Mouse (Mus musculus) heart, postnatal 14 days (tissue): ENCODE data around the gene Gm21366. TPM values are rescaled to one million over a fixed set of nuclear protein-coding genes. Genes with fewer than 3 reads are reported as not detected.
"Not testable (repeated sequence)": the region's sequence is repeated elsewhere in the genome, so short reads cannot be mapped to it uniquely, and the experiment has no call there.

Experiments
- DNase-seq, 2 experiments: peaks; one replicate each; pipeline ENCODE4 v3.0.0; 2021 to 2022
- intact Hi-C: fragments of 180-260 bp; cut with DNase I; formaldehyde crosslinking; loops from one replicate; pipeline ENCODE4 v1.15.1; 2025
- long read RNA-seq, 2 experiments: library from polyadenylated mRNA; stranded (forward); transcript quantifications; one replicate each; pipeline ENCODE4 v2.0.0; 2021
- total RNA-seq, 2 experiments: library from RNA; stranded (reverse); gene quantifications; 2 replicates each; pipeline ENCODE4 v1.2.3; 2021

The Gm21366 gene
- not detected for total RNA-seq
- long read RNA-seq, experiment 1 = 0 reads
- long read RNA-seq, experiment 2 = 0 reads

DNA sequence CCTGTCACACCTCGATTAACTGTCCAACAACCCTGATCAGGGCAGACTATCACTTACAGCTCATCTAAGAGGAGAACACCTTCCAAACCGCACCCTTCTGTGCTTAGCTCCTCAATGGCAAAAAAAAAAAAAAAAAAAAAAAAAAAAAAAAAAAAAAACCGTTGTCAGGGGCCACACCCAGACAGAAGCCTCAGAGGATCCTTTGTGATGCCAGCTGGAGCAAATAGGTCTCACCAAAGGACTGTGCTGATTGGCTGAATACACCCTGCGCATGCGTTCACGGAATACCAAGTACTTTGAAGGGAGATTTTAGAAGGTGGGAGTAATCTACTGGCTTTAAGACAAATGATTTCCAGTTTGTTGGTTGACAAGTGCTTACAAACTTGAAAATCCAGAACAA is at the start of gene Gm21366:
Gene Gm21366 (minus strand): TSS at position 101 of the 400 bp plus-strand sequence.
- DNase-seq, intact Hi-C loops: not testable (repeated sequence)
